Mouse (Mus musculus) kidney, adult 2 months (tissue): ENCODE data around the gene Dnaaf3. TPM values are rescaled to one million over a fixed set of nuclear protein-coding genes. Genes with fewer than 3 reads are reported as not detected.

Experiments
- DNase-seq: peaks from one replicate; pipeline ENCODE4 v3.0.0; 2021
- H3K27ac ChIP-seq: fragments of 200-500 bp; 2 replicates; pipeline ENCODE4 v1.5.1; 2012; ENCODE audit warnings: low read depth, low read length, control low read depth, inconsistent platforms; ENCODE audit not compliant: insufficient read depth
- H3K27me3 ChIP-seq: fragments of 200-500 bp; replicated peaks from 2 replicates; pipeline ENCODE4 v1.6.1; 2012; ENCODE audit warnings: mild to moderate bottlenecking, moderate library complexity, low read length, inconsistent platforms; ENCODE audit not compliant: control insufficient read depth, insufficient read depth
- H3K36me3 ChIP-seq: fragments of 200-500 bp; 2 replicates; pipeline ENCODE4 v1.6.1; 2012; ENCODE audit warnings: mild to moderate bottlenecking, moderate library complexity, low read length, inconsistent platforms; ENCODE audit not compliant: control insufficient read depth, insufficient read depth
- H3K4me1 ChIP-seq: fragments of 200-500 bp; 2 replicates; pipeline ENCODE4 v1.6.1; 2011; ENCODE audit warnings: low read length; ENCODE audit not compliant: control insufficient read depth, insufficient read depth
- H3K4me3 ChIP-seq: fragments of 200-500 bp; 2 replicates; pipeline ENCODE4 v1.5.1; 2011; ENCODE audit warnings: mild to moderate bottlenecking, low read depth, low read length, control low read depth; ENCODE audit not compliant: insufficient read depth
- CTCF ChIP-seq: fragments of 200-500 bp; conservative IDR thresholded peaks from 2 replicates; pipeline ENCODE4 v1.5.1; 2011; ENCODE audit warnings: low read depth, mild to moderate bottlenecking, control low read depth, low read length, moderate library complexity, mixed read lengths; ENCODE audit not compliant: insufficient read depth, insufficient read length
- POLR2A ChIP-seq: fragments of 200-500 bp; IDR thresholded peaks from one replicate; pipeline ENCODE4 v1.6.1; 2011; ENCODE audit warnings: low read depth, low read length, control low read depth
- WGBS: fragments of 180-500 bp; shearing (Covaris S2); methylation state at CpG from one replicate; pipeline ENCODE4 v1.1.7; 2018; 5-methylcytosine and 5-hydroxymethylcytosine counted together
- polyA plus RNA-seq: library from polyadenylated mRNA; depleted of rRNA; stranded (reverse); fragments of >200 nt; gene quantifications from 2 replicates; pipeline ENCODE4 v1.2.3, GENCODE M21; 2012

Dnaaf3 gene
- polyA plus RNA-seq, 1 experiment: 1.3 TPM

DNA sequence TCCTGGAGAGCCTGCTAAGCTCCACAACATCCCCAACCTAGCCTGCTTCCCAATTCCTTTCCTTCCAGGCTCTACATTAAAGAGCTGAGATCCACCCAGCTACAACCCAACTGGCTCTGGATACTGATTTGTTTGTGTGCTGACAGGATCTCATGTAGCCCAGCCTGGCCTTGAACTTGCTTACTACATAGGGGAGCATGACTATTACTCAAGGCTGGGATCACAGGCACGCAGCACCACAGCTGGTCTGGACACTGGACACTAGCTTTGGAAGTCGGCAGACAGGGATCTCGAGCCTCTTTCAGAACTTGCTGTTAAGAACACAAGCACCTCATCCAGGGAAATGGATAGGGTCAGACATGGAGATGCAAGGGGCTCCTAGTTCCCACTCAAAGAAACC is 35.8 kb downstream of the Dnaaf3 start:
- DNase-seq: no peak
- Histone ChIP-seq H3K4me3 (no peak overlapping the region), H3K4me1 (peaks cover 13% of the 10 kb centered on the region; the same call in 1 of the 2 replicates), H3K27me3 (no peaks in the 10 kb centered on the region), H3K27ac (no peak overlapping the region), H3K36me3 (no peaks in the 10 kb centered on the region)
- WGBS: 90% methylated on average over 3 of the region's 3 CpGs
- TF ChIP-seq CTCF (no peak), POLR2A (no peak)

- 0 out of 2 replicates have a peak, but pooled peaks cover 5% of the 10 kb centered on the region for H3K4me1 ChIP-seq
- no peak overlapping the region for H3K27ac ChIP-seq
- no peaks in the 10 kb centered on the region for H3K27me3 ChIP-seq
- TF ChIP-seq CTCF (no peak), POLR2A (no peak)
- H3K4me3 ChIP-seq: no peak overlapping the region
- DNase-seq: no peak
- WGBS: 49% methylated on average over 1 of the region's 1 CpGs
- no peaks in the 10 kb centered on the region for H3K36me3 ChIP-seq
Measured at GRCm38 (mm10) chr7:4493991-4494390, 38.3 kb downstream of the Dnaaf3 start.

DNA sequence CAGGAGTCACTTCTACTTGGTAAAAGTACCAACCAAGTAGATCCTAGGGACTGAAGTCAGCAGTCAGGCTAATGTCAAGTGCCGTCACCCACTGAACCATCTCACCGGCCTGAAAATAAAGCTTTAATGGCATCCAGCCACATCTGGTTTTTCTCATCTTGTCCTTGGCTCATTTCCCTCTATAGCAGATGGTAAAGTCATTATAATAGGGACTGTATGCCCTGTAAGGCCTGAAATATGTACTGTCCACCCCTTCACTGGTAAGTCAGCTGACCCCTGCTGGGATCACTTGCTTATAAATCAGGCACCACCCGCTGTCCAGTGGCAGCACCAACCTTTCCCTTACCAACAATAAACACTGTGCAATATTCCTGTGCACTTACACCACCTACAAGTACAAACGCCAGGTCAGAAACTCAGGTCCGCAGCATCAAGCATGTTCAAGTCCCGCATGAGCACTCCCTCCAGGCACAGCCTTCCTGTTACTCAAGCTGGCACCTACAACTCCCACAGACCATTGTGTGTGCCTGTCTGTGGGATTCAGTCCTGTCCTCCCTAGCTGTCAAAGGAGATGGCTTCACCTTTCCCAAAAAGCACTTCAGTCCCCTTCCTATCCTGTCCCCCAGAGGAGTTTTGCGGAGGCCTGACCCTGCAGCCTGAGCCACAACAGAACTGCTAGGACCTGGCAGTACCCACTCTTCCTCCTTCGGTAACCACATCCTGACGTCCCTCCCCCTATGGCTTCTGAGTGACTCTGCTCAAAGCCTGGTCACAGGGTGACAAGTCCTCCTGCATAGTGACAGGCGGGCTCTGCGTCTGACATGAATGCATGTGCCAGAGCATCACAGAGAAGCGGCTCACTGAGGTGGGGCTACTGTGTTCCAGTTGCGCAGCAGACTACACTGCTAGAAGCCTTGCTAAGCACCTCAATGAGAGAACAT is 39.7 kb downstream of the Dnaaf3 start:
- peak; percentile 10 for DNase-seq
- H3K36me3 ChIP-seq: no peaks in the 10 kb centered on the region
- WGBS: 58% methylated on average over 13 of the region's 13 CpGs
- no peak overlapping the region for H3K4me3 ChIP-seq
- H3K4me1 ChIP-seq: no peaks in the 10 kb centered on the region
- no peak for TF ChIP-seq CTCF
- TF ChIP-seq POLR2A: no peak
- no peaks in the 10 kb centered on the region for H3K27me3 ChIP-seq
- no peak overlapping the region for H3K27ac ChIP-seq

DNA sequence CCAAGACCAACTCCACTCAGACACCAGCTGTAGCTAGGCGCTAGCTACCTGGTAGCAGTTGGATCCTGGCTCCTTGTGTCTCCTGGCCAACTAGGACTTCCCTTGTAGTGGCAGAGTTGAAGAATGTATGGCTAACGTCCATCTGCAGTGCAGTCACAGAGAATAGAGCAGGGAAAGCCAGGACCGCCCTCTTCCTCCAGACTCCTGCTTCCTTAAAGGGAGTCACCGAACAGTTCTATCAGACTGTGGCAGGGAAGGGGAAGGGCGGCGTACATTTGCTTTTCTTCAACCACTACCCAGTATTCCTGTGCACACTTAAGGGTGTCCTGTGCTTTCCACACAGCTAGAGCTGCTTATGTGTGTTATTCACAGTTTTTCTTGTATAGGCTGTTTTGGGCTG is 40.9 kb downstream of the Dnaaf3 start:
- Histone ChIP-seq H3K27ac (0 out of 2 replicates have a peak overlapping the region, but pooled peaks have one; percentile 8), H3K36me3 (no peaks in the 10 kb centered on the region), H3K4me3 (no peak overlapping the region), H3K4me1 (no peaks in the 10 kb centered on the region), H3K27me3 (no peaks in the 10 kb centered on the region)
- peak; percentile 51 for DNase-seq
- WGBS: 52% methylated on average over 6 of the region's 6 CpGs
- no peak for TF ChIP-seq POLR2A
- TF ChIP-seq CTCF: no peak

GRCm38 (mm10) chr7:4482281-4482680 is 50.0 kb downstream of the Dnaaf3 start:
- no peaks in the 10 kb centered on the region for H3K27me3 ChIP-seq
- TF ChIP-seq POLR2A (no peak), CTCF (no peak)
- no peaks in the 10 kb centered on the region; the same call in 1 of the 2 replicates for H3K36me3 ChIP-seq
- 84% methylated on average over 12 of the region's 12 CpGs for WGBS
- no peak for DNase-seq
- H3K4me1 ChIP-seq: no peaks in the 10 kb centered on the region
- H3K4me3 ChIP-seq: no peak overlapping the region
- H3K27ac ChIP-seq: no peak overlapping the region

DNA sequence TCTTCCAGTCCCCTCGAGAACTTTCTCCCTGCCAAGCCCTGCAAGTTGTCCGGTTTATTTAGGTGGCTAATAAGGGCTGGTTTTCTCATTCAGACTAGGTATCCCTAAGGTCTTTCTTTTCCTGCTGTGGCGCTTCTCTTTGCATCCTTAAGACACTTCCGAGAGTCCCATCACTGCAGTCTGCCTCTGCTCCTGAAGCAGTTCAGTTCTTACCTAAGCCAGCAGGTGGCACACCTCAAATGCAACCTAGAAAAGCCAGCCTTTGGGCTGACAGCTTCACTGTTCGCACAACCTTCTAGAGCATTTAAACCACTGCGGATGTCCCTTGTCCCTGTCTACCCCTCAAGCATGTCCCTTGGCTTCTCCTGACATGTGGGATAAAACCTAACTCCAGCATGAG is 52.6 kb downstream of the Dnaaf3 start:
- peak; percentile 46 for DNase-seq

GRCm38 (mm10) chr7:4478796-4479291 is 53.4 kb downstream of the Dnaaf3 start:
- DNase-seq: no peak
- peak overlapping the region; percentile 80 for H3K27ac ChIP-seq
- no peaks in the 10 kb centered on the region for H3K36me3 ChIP-seq
- H3K4me1 ChIP-seq: no peaks in the 10 kb centered on the region
- H3K4me3 ChIP-seq: peak overlapping the region; percentile 72
- WGBS: 9% methylated on average over 16 of the region's 16 CpGs
- TF ChIP-seq CTCF (no peak), POLR2A (no peak)
- no peaks in the 10 kb centered on the region for H3K27me3 ChIP-seq

More for the DNA sequence above, 52.6 kb downstream of the Dnaaf3 start:
- Histone ChIP-seq H3K4me3 (no peak overlapping the region), H3K27ac (no peak overlapping the region), H3K36me3 (no peaks in the 10 kb centered on the region), H3K27me3 (no peaks in the 10 kb centered on the region), H3K4me1 (no peaks in the 10 kb centered on the region)
- TF ChIP-seq POLR2A: no peak
- peak; percentile 73 for TF ChIP-seq CTCF
- 26% methylated on average over 6 of the region's 6 CpGs for WGBS
